Comparison of ENCODE assay signal across 18 mouse cellular contexts in genomic region chr4:152767372-152767771, GRCm38 (mm10).
DNase-seq lines count a peak whose midpoint lies in the region; ATAC-seq and TF ChIP-seq lines count a peak whose summit lies in the region.
"Had no signal": no experiment of that assay in that cellular context is flagged by ENCODE, and none has a peak within 500 bp of the region (broad histone marks: within the 10 kb centered on the region; RNA-seq: fewer than 3 reads in every experiment).

No protein-coding gene starts in this region.

- no peak for TF ChIP-seq POLR2A in ES-Bruce4 (IDR thresholded peaks at IDR 0.05; ENCODE audit: insufficient read depth, low read length)

- ATAC-seq in liver, embryonic 12.5 days = no peak
- no peak for ATAC-seq in liver, embryonic 14.5 days (ENCODE audit: insufficient read depth)
- no peak for ATAC-seq in forebrain, embryonic 14.5 days
- ATAC-seq: forebrain, embryonic 15.5 days; inflammation-experienced regulatory T-cells, adult 6 months had no signal

- H3K9ac ChIP-seq in liver, embryonic 12.5 days = no peak overlapping the region
- H3K9ac ChIP-seq in ES-Bruce4 (ENCODE audit: low read depth, poor library complexity, severe bottlenecking) = no peak overlapping the region
- no peak overlapping the region for H3K9ac ChIP-seq in liver, embryonic 14.5 days (replicated peaks)
- H3K9ac ChIP-seq in forebrain, embryonic 14.5 days (ENCODE audit: low read length) = no peak overlapping the region
- H3K9ac ChIP-seq: forebrain, embryonic 15.5 days; neural tube, embryonic 13.5 days had no signal

- H3K4me1 ChIP-seq in liver, embryonic 12.5 days = no peaks in the 10 kb centered on the region
- H3K4me1 ChIP-seq in ES-Bruce4 (ENCODE audit: control insufficient read depth, insufficient read depth, low read length) = no peaks in the 10 kb centered on the region
- no peaks in the 10 kb centered on the region for H3K4me1 ChIP-seq in liver, embryonic 14.5 days (replicated peaks; ENCODE audit: control insufficient read depth in 2 of 2, insufficient read depth in 2 of 2, low read length in 1 of 2)
- no peaks in the 10 kb centered on the region for H3K4me1 ChIP-seq in forebrain, embryonic 14.5 days (ENCODE audit: control insufficient read depth, insufficient read depth, low read length)
- H3K4me1 ChIP-seq: neural tube, embryonic 13.5 days had no signal

- H3K27me3 ChIP-seq in liver, embryonic 12.5 days (replicated peaks) = no peaks in the 10 kb centered on the region
- H3K27me3 ChIP-seq in ES-Bruce4 (ENCODE audit: control insufficient read depth, insufficient read depth, low read length, poor library complexity, severe bottlenecking) = no peaks in the 10 kb centered on the region
- H3K27me3 ChIP-seq in liver, embryonic 14.5 days (ENCODE audit: control insufficient read depth, insufficient read depth, low read length) = no peaks in the 10 kb centered on the region
- no peaks in the 10 kb centered on the region for H3K27me3 ChIP-seq in forebrain, embryonic 14.5 days (replicated peaks; ENCODE audit: control insufficient read depth, insufficient read depth, low read length)
- H3K27me3 ChIP-seq: CH12.LX; forebrain, embryonic 15.5 days; neural tube, embryonic 13.5 days had no signal

- no peak overlapping the region for H3K27ac ChIP-seq in gastrocnemius, adult 2 months
- H3K27ac ChIP-seq in liver, embryonic 12.5 days = no peak overlapping the region
- no peak overlapping the region for H3K27ac ChIP-seq in ES-Bruce4 (ENCODE audit: insufficient read depth, low read length)
- no peak overlapping the region for H3K27ac ChIP-seq in liver, embryonic 14.5 days
- no peak overlapping the region for H3K27ac ChIP-seq in forebrain, embryonic 14.5 days (ENCODE audit: low read depth, low read length)
- H3K27ac ChIP-seq: forebrain, embryonic 15.5 days; neural tube, embryonic 13.5 days had no signal

- DNase-seq in gastrocnemius, adult 2 months = no peak
- DNase-seq in gastrocnemius, adult 8-10 months (ENCODE audit: low spot score in 2 of 2) = no peak
- peak; percentile 2 for DNase-seq in liver
- no peak for DNase-seq in liver, embryonic 14.5 days (ENCODE audit: low read depth in 3 of 3, low spot score in 3 of 3)
- DNase-seq in forebrain, embryonic 14.5 days (ENCODE audit: low spot score) = no peak
- no peak for DNase-seq in right cerebral cortex, postnatal 25 days
- DNase-seq: adrenal gland, postnatal 14 days; gastrocnemius, postnatal 14 days; kidney, postnatal 10 days; left cerebral cortex, postnatal 4 days; thymus, postnatal 14 days had no signal

- intact Hi-C loops in gastrocnemius, adult 2 months (cut with DNase I) = no loop called here

- TF ChIP-seq EP300 in ES-Bruce4 (IDR thresholded peaks at IDR 0.05; ENCODE audit: insufficient read depth, low read depth, low read length) = no peak
- no peak for TF ChIP-seq EP300 in liver, embryonic 14.5 days (IDR thresholded peaks at IDR 0.05; ENCODE audit: low read depth)

- H3K4me2 ChIP-seq in liver, embryonic 12.5 days = no peak overlapping the region
- no peak overlapping the region for H3K4me2 ChIP-seq in liver, embryonic 14.5 days (ENCODE audit: low read depth)
- H3K4me2 ChIP-seq in forebrain, embryonic 14.5 days (ENCODE audit: low read length) = no peak overlapping the region
- H3K4me2 ChIP-seq: forebrain, embryonic 15.5 days; heart, embryonic 11.5 days; neural tube, embryonic 13.5 days had no signal

- no peak overlapping the region for H3K4me3 ChIP-seq in gastrocnemius, adult 2 months
- no peak overlapping the region for H3K4me3 ChIP-seq in liver, embryonic 12.5 days
- no peak overlapping the region for H3K4me3 ChIP-seq in ES-Bruce4 (ENCODE audit: low read depth, low read length)
- H3K4me3 ChIP-seq in liver, embryonic 14.5 days (ENCODE audit: insufficient read depth in 1 of 2, low read depth in 2 of 2, low read length in 2 of 2) = no peak overlapping the region
- no peak overlapping the region for H3K4me3 ChIP-seq in forebrain, embryonic 14.5 days (ENCODE audit: low read depth, low read length)
- H3K4me3 ChIP-seq: forebrain, embryonic 15.5 days; neural tube, embryonic 13.5 days had no signal

- peak; percentile 48 for TF ChIP-seq CTCF in gastrocnemius, adult 2 months (IDR thresholded peaks at IDR 0.05)
- TF ChIP-seq CTCF in ES-Bruce4 (IDR thresholded peaks at IDR 0.05; ENCODE audit: low read depth, low read length) = peak; percentile 33
- TF ChIP-seq CTCF in liver, embryonic 14.5 days (IDR thresholded peaks at IDR 0.05; ENCODE audit: low read depth) = peak; percentile 62

- peaks cover 41% of the 10 kb centered on the region for H3K9me3 ChIP-seq in liver, embryonic 12.5 days (replicated peaks)
- no peaks in the 10 kb centered on the region for H3K9me3 ChIP-seq in ES-Bruce4 (replicated peaks; ENCODE audit: control insufficient read depth, insufficient read depth, low read length, poor library complexity, severe bottlenecking)
- H3K9me3 ChIP-seq in liver, embryonic 14.5 days (ENCODE audit: control insufficient read depth, low read length) = no peaks in the 10 kb centered on the region; the same call in none of the 2 replicates
- no peaks in the 10 kb centered on the region; the same call in 1 of the 2 replicates for H3K9me3 ChIP-seq in forebrain, embryonic 14.5 days (replicated peaks; ENCODE audit: control insufficient read depth, low read length)

- 65% methylated on average over 5 of the region's 5 CpGs for WGBS in liver, embryonic 12.5 days (ENCODE audit: insufficient replicate concordance)
- 62% methylated on average over 5 of the region's 5 CpGs for WGBS in liver, embryonic 14.5 days (ENCODE audit: insufficient replicate concordance)
- WGBS in forebrain, embryonic 14.5 days = 85% methylated on average over 5 of the region's 5 CpGs

- no peaks in the 10 kb centered on the region for H3K36me3 ChIP-seq in liver, embryonic 12.5 days
- no peaks in the 10 kb centered on the region for H3K36me3 ChIP-seq in ES-Bruce4 (ENCODE audit: control insufficient read depth, insufficient read depth, low read length, poor library complexity, severe bottlenecking)
- no peaks in the 10 kb centered on the region for H3K36me3 ChIP-seq in liver, embryonic 14.5 days (replicated peaks; ENCODE audit: control insufficient read depth, insufficient read depth, low read depth)
- no peaks in the 10 kb centered on the region for H3K36me3 ChIP-seq in forebrain, embryonic 14.5 days (ENCODE audit: control insufficient read depth, insufficient read depth, low read length)
- H3K36me3 ChIP-seq: forebrain, embryonic 15.5 days; neural tube, embryonic 13.5 days had no signal
